Mouse (Mus musculus) megakaryocyte progenitor cell, adult 5-6 weeks (primary cell): ENCODE measurements around the gene Gdpd2. TPM values are rescaled to one million over a fixed set of nuclear protein-coding genes. Genes with fewer than 3 reads are reported as not detected.

Source experiments
- ATAC-seq: replicated peaks from 2 replicates; pipeline ENCODE4 v1.8.0; 2016; ENCODE audit warnings: mild to moderate bottlenecking, moderate TSS enrichment, inconsistent platforms; ENCODE audit not compliant: poor library complexity
- total RNA-seq, 2 experiments: library from RNA; stranded (forward) in 1 of 2; stranded (reverse) in 1 of 2; fragments of 157-497, 149-512 nt in 1 of 2; fragments of 200-1000 nt in 1 of 2; gene quantifications; 2 replicates each; pipeline versions ENCODE4 v1.2.3 to v1.2.4; 2015 to 2017

Gene Gdpd2
- total RNA-seq, 2 experiments from 2014 or later, result 0.04 TPM; not detected in 1

DNA sequence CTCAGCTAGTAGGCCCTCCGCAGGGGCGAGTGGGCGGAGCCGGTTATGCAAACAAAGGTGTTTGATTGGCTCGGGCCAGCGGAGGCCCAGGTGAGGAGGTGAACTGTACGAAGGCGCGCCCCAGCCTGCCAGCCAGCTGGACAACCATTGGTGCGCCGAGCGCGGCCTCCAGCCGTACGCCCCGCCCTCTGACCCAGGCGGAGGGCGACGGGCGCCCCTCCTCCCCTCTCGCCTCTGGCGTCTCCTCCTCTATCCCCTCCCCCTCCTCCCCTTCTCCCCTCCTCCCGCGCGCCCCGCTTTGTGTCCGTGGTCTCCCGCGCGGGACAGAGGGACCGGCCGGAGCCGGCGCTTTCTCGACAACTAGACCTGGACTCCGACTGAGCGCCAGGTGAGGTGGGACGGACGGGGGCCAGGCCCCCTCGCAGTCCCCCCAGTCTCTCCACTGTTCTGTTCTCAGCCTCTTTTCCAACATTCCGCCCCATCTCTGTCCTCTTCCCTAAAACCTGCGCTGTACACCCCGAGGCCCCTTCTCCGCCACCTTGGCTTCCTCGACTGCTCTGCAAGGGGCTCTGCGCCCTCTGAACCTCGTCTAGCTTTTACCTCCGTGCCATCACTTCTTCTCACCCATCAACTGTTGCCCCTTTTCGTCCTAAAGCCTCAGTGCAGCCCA lies 47.4 kb downstream of the Gdpd2 start:
- ATAC-seq, result peak; percentile 79

DNA sequence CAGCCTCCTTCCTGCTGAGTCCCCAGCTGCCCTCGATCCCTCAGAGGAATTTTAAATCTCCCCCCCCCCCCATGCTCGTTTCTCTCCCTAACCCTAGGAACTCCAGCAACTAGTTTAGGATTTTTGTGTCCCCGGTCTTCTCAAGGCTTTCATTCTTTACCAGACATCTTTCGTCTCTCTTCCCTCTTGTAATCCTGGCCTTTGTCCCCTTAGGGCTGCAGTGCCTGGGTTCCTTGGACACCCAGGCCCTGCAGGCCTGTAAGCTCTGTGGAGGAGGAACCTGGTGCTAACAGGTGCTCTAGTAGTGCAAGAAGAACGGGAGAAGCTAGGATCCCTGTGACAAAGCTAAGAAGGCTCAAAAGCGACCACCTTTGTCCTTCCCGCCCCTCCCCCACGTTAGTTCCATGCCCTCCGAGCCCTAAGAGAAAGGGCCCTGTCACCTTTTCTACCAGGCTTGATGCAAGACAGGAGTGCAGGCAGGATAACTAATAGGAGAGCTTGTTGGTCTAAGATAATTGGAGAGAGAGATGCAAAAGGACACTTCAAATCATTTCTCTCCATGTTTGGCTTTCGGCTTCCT lies 48.1 kb downstream of the Gdpd2 start:
- no peak for ATAC-seq

DNA sequence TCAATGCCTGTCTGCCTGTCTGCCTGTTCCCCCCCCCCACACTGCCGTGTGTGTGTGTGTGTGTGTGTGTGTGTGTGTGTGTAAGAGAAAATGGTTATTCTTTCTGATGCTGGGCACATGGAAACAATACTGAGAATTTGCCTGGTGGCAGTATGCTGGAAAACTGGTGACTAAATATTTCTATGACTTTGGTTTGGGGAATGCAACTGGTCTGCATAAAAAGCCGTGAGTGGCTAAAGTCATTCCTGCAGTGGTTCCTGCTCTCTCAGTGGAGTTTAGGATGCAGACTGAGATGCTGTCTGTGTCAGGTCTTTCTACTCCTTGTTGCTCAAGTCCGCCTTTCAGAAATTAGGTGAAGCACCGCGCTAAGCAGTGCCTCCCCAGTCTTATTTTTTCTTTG lies 48.7 kb downstream of the Gdpd2 start:
- no peak for ATAC-seq

Other genes with a start within 250 kb of the Gdpd2 start
- 85.4 and 95.5 TPM in 2 replicates for gene Igbp1, start 235.6 kb upstream of the Gdpd2 start, total RNA-seq (2015)
- 113 and 116 TPM in 2 replicates for gene Igbp1, start 235.6 kb upstream of the Gdpd2 start, total RNA-seq (2017)
- gene Dgat2l6, start 205.0 kb upstream of the Gdpd2 start, total RNA-seq (2015), result not detected in 2 replicates
- not detected in 2 replicates for gene Dgat2l6, start 205.0 kb upstream of the Gdpd2 start, total RNA-seq (2017)
- not detected in 2 replicates for gene Awat1, start 157.6 kb upstream of the Gdpd2 start, total RNA-seq (2015)
- not detected in 2 replicates for gene Awat1, start 157.6 kb upstream of the Gdpd2 start, total RNA-seq (2017)
- not detected in 2 replicates for gene P2ry4, start 135.0 kb upstream of the Gdpd2 start, total RNA-seq (2015)
- not detected in 2 replicates for gene P2ry4, start 135.0 kb upstream of the Gdpd2 start, total RNA-seq (2017)
- gene Arr3, start 124.4 kb upstream of the Gdpd2 start, total RNA-seq (2015), result not detected in 2 replicates
- gene Arr3, start 124.4 kb upstream of the Gdpd2 start, total RNA-seq (2017), result not detected in 2 replicates
- 29.9 and 34.5 TPM in 2 replicates for gene Kif4, start 104.1 kb upstream of the Gdpd2 start, total RNA-seq (2015)
- 39.4 and 39.9 TPM in 2 replicates for gene Kif4, start 104.1 kb upstream of the Gdpd2 start, total RNA-seq (2017)
- gene Pdzd11, start 103.3 kb upstream of the Gdpd2 start, total RNA-seq (2015), result 59.2 and 69.1 TPM in 2 replicates
- gene Pdzd11, start 103.3 kb upstream of the Gdpd2 start, total RNA-seq (2017), result 27.6 and 34.6 TPM in 2 replicates
- gene Dlg3, start 37.8 kb downstream of the Gdpd2 start, total RNA-seq (2015), result 3.7 and 4.6 TPM in 2 replicates
- gene Dlg3, start 37.8 kb downstream of the Gdpd2 start, total RNA-seq (2017), result 3.0 and 5.0 TPM in 2 replicates